Comparison of ENCODE assay signal across 1 mouse cellular context in the genomic region with DNA sequence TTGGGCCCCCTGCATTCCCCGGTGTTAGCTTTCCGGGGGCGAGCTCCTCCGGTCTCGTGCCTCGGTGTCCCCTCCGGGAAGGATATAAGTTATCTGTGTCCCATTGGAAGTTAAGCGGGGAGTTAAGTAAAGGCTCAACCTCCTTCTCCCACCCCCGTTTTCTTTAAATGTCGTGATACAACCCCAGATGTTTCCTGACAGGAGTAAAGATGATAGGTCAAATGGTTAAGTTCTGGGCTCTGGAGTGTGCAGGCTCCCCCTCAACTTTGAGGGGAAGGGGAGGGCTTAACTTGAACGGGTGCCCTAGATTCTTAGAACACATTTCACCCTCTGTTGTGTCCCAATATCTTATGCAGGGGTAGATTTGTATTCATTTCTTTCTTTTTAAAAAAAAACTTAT.
TF ChIP-seq lines count a peak whose summit lies in the region.

No protein-coding gene starts in this region.

TF ChIP-seq in CH12.LX, 34 proteins besides CTCF, POLR2A, EP300 and RAD21 (continued from another document):
- TF ChIP-seq E2F4 (IDR thresholded peaks at IDR 0.05; ENCODE audit: insufficient replicate concordance, low read depth, low read length) (no peak), TBP (conservative IDR thresholded peaks at IDR 0.05; ENCODE audit: low read depth, low read length) (no peak), SMC3 (IDR thresholded peaks at IDR 0.05; ENCODE audit: low read depth, low read length) (no peak), CHD2 (IDR thresholded peaks at IDR 0.05; ENCODE audit: low read length) (no peak), USF1 (IDR thresholded peaks at IDR 0.05; ENCODE audit: low read depth, low read length) (no peak), GABPA (IDR thresholded peaks at IDR 0.05; ENCODE audit: insufficient replicate concordance, low read depth, low read length) (no peak), USF2 (conservative IDR thresholded peaks at IDR 0.05; ENCODE audit: low read depth, low read length) (no peak), NRF1 (IDR thresholded peaks at IDR 0.05; ENCODE audit: low read depth, low read length) (no peak), BHLHE40 (IDR thresholded peaks at IDR 0.05; ENCODE audit: low read depth, low read length) (no peak)
